Mouse (Mus musculus): Measurements from ENCODE around the gene Vsx1. TPM values are rescaled to one million over a fixed set of nuclear protein-coding genes. Genes with fewer than 3 reads are reported as not detected.
A peak's percentile ranks its signal among the peaks of the same experiment; 100 is the strongest.

The Vsx1 gene
- polyA plus RNA-seq, 1 experiment from 2014 or later, result not detected

DNA sequence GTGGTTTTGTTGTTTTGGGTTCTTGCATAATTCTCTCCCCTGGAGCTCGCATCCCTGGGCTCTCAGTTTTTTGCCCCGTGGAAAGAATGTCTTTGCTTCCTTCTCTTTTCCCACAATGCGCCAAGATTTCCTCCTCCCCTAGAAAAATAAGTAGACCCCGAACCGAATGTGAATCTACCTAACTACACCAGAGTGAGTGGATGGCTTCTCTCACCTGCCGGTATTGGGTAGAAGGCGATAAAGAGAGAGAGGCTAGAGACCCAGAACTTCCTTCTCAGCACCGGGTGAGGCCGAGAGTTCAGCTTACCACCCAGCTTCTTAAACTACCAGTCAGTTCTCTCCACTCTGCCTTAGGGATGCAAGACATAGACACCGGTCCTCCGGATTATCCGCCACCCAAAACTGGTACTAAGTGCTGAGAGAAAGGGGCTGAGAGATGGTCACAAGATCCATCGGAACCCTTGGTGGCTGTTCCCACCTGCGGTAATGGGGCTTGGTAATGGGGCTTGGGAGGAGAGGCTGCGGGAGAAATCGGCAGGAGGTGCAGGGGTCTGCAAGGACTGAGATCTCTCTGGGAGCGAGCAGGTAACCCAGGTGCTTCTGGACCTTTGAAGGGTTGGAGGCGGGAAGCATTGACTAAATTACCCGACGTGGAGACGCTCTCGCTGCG lies 1.2 kb downstream of the Vsx1 start:
- Histone ChIP-seq H3K27me3 (ENCODE audit: control insufficient read depth, insufficient read depth, low read length) (peaks cover 37% of the 10 kb centered on the region), H3K9ac (replicated peaks; ENCODE audit: low read depth, low read length) (no peak overlapping the region), H3K4me2 (replicated peaks; ENCODE audit: low read depth, low read length) (peak overlapping the region; percentile 50), H3K4me1 (ENCODE audit: control insufficient read depth, insufficient read depth, low read length) (peaks cover 6% of the 10 kb centered on the region; the same call in 1 of the 2 replicates), H3K36me3 (ENCODE audit: control insufficient read depth, insufficient read depth, low read length) (no peaks in the 10 kb centered on the region), H3K4me3 (ENCODE audit: low read depth, low read length) (peak overlapping the region; percentile 29), H3K9me3 (ENCODE audit: control insufficient read depth, low read depth, low read length) (no peaks in the 10 kb centered on the region), H3K27ac (ENCODE audit: low read length) (no peak overlapping the region)
- ATAC-seq (ENCODE audit: insufficient number of reproducible peaks, insufficient read depth, low FRiP score, low read depth), result no peak
- WGBS, result 7% methylated on average over 23 of the region's 23 CpGs

- Histone ChIP-seq H3K4me3 (ENCODE audit: low read depth, low read length) (no peak overlapping the region), H3K4me1 (ENCODE audit: control insufficient read depth, insufficient read depth, low read length) (peaks cover 6% of the 10 kb centered on the region; the same call in 1 of the 2 replicates), H3K9ac (replicated peaks; ENCODE audit: low read depth, low read length) (no peak overlapping the region), H3K27me3 (ENCODE audit: control insufficient read depth, insufficient read depth, low read length) (peaks cover 26% of the 10 kb centered on the region), H3K4me2 (replicated peaks; ENCODE audit: low read depth, low read length) (no peak overlapping the region), H3K9me3 (ENCODE audit: control insufficient read depth, low read depth, low read length) (no peaks in the 10 kb centered on the region), H3K27ac (ENCODE audit: low read length) (no peak overlapping the region), H3K36me3 (ENCODE audit: control insufficient read depth, insufficient read depth, low read length) (no peaks in the 10 kb centered on the region)
- no peak for ATAC-seq (ENCODE audit: insufficient number of reproducible peaks, insufficient read depth, low FRiP score, low read depth)
- WGBS, result 85% methylated on average over 9 of the region's 9 CpGs
These were observed 3.8 kb downstream of the Vsx1 start for GRCm38 (mm10) chr2:150685389-150685788.

DNA sequence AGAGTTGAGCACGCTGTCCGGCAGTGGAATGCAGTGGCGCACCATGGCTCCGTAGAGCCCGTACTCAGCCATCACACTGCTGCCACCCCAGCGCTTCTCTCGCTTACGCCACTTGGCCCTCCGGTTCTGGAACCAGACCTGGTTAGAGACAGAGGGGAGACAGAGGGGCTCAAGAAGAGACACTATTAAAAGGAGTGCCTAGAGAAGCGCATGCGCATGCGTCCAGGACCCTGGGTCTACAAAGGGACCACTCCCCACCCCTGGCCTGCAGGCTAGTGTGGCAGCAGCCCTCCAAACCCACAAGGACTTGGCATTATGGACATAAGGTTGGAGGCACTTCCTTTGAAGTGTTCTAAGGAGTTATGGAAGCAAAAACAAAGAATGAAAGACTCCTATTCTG lies 4.7 kb downstream of the Vsx1 start:
- ATAC-seq (ENCODE audit: insufficient number of reproducible peaks, insufficient read depth, low FRiP score, low read depth), result no peak
- Histone ChIP-seq H3K36me3 (ENCODE audit: control insufficient read depth, insufficient read depth, low read length) (no peaks in the 10 kb centered on the region), H3K27me3 (ENCODE audit: control insufficient read depth, insufficient read depth, low read length) (peaks cover 17% of the 10 kb centered on the region), H3K4me3 (ENCODE audit: low read depth, low read length) (no peak overlapping the region), H3K4me1 (ENCODE audit: control insufficient read depth, insufficient read depth, low read length) (peaks cover 6% of the 10 kb centered on the region; the same call in 1 of the 2 replicates), H3K9me3 (ENCODE audit: control insufficient read depth, low read depth, low read length) (no peaks in the 10 kb centered on the region), H3K27ac (ENCODE audit: low read length) (no peak overlapping the region), H3K9ac (replicated peaks; ENCODE audit: low read depth, low read length) (no peak overlapping the region), H3K4me2 (replicated peaks; ENCODE audit: low read depth, low read length) (no peak overlapping the region)
- 85% methylated on average over 12 of the region's 12 CpGs for WGBS

GRCm38 (mm10) chr2:150681581-150681980 lies 7.6 kb downstream of the Vsx1 start:
- 50% methylated on average over 4 of the region's 4 CpGs for WGBS
- H3K4me3 ChIP-seq (ENCODE audit: low read depth, low read length), result no peak overlapping the region
- no peak for ATAC-seq (ENCODE audit: insufficient number of reproducible peaks, insufficient read depth, low FRiP score, low read depth)

DNA sequence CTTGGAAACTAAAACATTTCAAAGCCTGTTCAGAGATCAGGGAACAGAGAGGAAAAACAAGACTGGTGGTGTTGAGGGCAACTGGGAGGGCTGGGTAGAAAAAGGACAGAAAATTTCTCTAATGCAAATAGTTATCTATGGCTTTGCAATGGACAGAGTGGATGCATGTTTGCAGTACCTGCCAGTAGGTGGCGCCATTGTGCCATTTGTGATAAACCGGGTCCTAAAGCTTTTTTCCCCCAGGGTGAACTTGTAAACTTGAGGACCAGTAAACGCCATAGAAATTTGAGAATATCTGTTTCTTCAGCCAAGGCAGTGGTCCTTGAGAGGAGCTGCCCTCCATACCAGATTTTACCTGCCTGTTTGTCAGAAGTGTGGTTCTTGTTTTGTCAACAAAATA lies 10.8 kb downstream of the Vsx1 start:
- H3K27me3 ChIP-seq (ENCODE audit: control insufficient read depth, insufficient read depth, low read length), result no peaks in the 10 kb centered on the region
- 2% methylated on average over 3 of the region's 3 CpGs for WGBS

More at GRCm38 (mm10) chr2:150681581-150681980, 7.6 kb downstream of the Vsx1 start:
- Histone ChIP-seq H3K27ac (ENCODE audit: low read length) (no peak overlapping the region), H3K4me2 (replicated peaks; ENCODE audit: low read depth, low read length) (no peak overlapping the region), H3K4me1 (ENCODE audit: control insufficient read depth, insufficient read depth, low read length) (no peaks in the 10 kb centered on the region), H3K36me3 (ENCODE audit: control insufficient read depth, insufficient read depth, low read length) (no peaks in the 10 kb centered on the region), H3K9ac (replicated peaks; ENCODE audit: low read depth, low read length) (no peak overlapping the region), H3K27me3 (ENCODE audit: control insufficient read depth, insufficient read depth, low read length) (peaks cover 5% of the 10 kb centered on the region; the same call in 1 of the 2 replicates), H3K9me3 (ENCODE audit: control insufficient read depth, low read depth, low read length) (no peaks in the 10 kb centered on the region)

GRCm38 (mm10) chr2:150675525-150675924 lies 13.6 kb downstream of the Vsx1 start:
- Histone ChIP-seq H3K4me2 (replicated peaks; ENCODE audit: low read depth, low read length) (no peak overlapping the region), H3K36me3 (ENCODE audit: control insufficient read depth, insufficient read depth, low read length) (no peaks in the 10 kb centered on the region), H3K27ac (ENCODE audit: low read length) (no peak overlapping the region), H3K9ac (replicated peaks; ENCODE audit: low read depth, low read length) (no peak overlapping the region), H3K27me3 (ENCODE audit: control insufficient read depth, insufficient read depth, low read length) (no peaks in the 10 kb centered on the region), H3K4me3 (ENCODE audit: low read depth, low read length) (no peak overlapping the region), H3K4me1 (ENCODE audit: control insufficient read depth, insufficient read depth, low read length) (no peaks in the 10 kb centered on the region), H3K9me3 (ENCODE audit: control insufficient read depth, low read depth, low read length) (no peaks in the 10 kb centered on the region)
- ATAC-seq (ENCODE audit: insufficient number of reproducible peaks, insufficient read depth, low FRiP score, low read depth), result no peak
- WGBS, result 22% methylated on average over 1 of the region's 1 CpGs

More for the DNA sequence above, 10.8 kb downstream of the Vsx1 start:
- H3K4me3 ChIP-seq (ENCODE audit: low read depth, low read length), result no peak overlapping the region
- H3K4me1 ChIP-seq (ENCODE audit: control insufficient read depth, insufficient read depth, low read length), result no peaks in the 10 kb centered on the region
- no peak for ATAC-seq (ENCODE audit: insufficient number of reproducible peaks, insufficient read depth, low FRiP score, low read depth)
- no peak overlapping the region for H3K9ac ChIP-seq (replicated peaks; ENCODE audit: low read depth, low read length)
- H3K27ac ChIP-seq (ENCODE audit: low read length), result no peak overlapping the region
- H3K4me2 ChIP-seq (replicated peaks; ENCODE audit: low read depth, low read length), result no peak overlapping the region
- H3K9me3 ChIP-seq (ENCODE audit: control insufficient read depth, low read depth, low read length), result no peaks in the 10 kb centered on the region
- H3K36me3 ChIP-seq (ENCODE audit: control insufficient read depth, insufficient read depth, low read length), result no peaks in the 10 kb centered on the region

GRCm38 (mm10) chr2:150674900-150675299 lies 14.3 kb downstream of the Vsx1 start:
- Histone ChIP-seq H3K4me1 (ENCODE audit: control insufficient read depth, insufficient read depth, low read length) (no peaks in the 10 kb centered on the region), H3K4me3 (ENCODE audit: low read depth, low read length) (no peak overlapping the region), H3K36me3 (ENCODE audit: control insufficient read depth, insufficient read depth, low read length) (no peaks in the 10 kb centered on the region), H3K27me3 (ENCODE audit: control insufficient read depth, insufficient read depth, low read length) (no peaks in the 10 kb centered on the region), H3K9ac (replicated peaks; ENCODE audit: low read depth, low read length) (no peak overlapping the region), H3K4me2 (replicated peaks; ENCODE audit: low read depth, low read length) (no peak overlapping the region), H3K27ac (ENCODE audit: low read length) (no peak overlapping the region), H3K9me3 (ENCODE audit: control insufficient read depth, low read depth, low read length) (no peaks in the 10 kb centered on the region)
- WGBS, result 5% methylated on average over 2 of the region's 2 CpGs
- peak; percentile 53; the same call in 1 of the 2 replicates for ATAC-seq (ENCODE audit: insufficient number of reproducible peaks, insufficient read depth, low FRiP score, low read depth)

- Histone ChIP-seq H3K4me3 (ENCODE audit: low read depth, low read length) (no peak overlapping the region), H3K4me2 (replicated peaks; ENCODE audit: low read depth, low read length) (no peak overlapping the region), H3K36me3 (ENCODE audit: control insufficient read depth, insufficient read depth, low read length) (no peaks in the 10 kb centered on the region), H3K9me3 (ENCODE audit: control insufficient read depth, low read depth, low read length) (no peaks in the 10 kb centered on the region), H3K27ac (ENCODE audit: low read length) (no peak overlapping the region), H3K9ac (replicated peaks; ENCODE audit: low read depth, low read length) (no peak overlapping the region), H3K27me3 (ENCODE audit: control insufficient read depth, insufficient read depth, low read length) (no peaks in the 10 kb centered on the region), H3K4me1 (ENCODE audit: control insufficient read depth, insufficient read depth, low read length) (no peaks in the 10 kb centered on the region)
- no peak for ATAC-seq (ENCODE audit: insufficient number of reproducible peaks, insufficient read depth, low FRiP score, low read depth)
- 77% methylated on average over 11 of the region's 11 CpGs for WGBS
These were observed 15.2 kb downstream of the Vsx1 start for GRCm38 (mm10) chr2:150673929-150674328.
